Mouse (Mus musculus) left cerebral cortex, postnatal 4 days (tissue): ENCODE results near the gene Rbms2. TPM values are rescaled to one million over a fixed set of nuclear protein-coding genes. Genes with fewer than 3 reads are reported as not detected.
"Not testable (repeated sequence)": the region's sequence is repeated elsewhere in the genome, so short reads cannot be mapped to it uniquely, and the experiment has no call there.

Experiments
- DNase-seq: peaks from one replicate; pipeline ENCODE4 v3.0.0-alpha.2; 2022
- intact Hi-C: fragments of 180-260 bp; cut with DNase I; formaldehyde crosslinking; loops from one replicate; pipeline ENCODE4 v1.15.1; 2025
- total RNA-seq, 2 experiments: library from RNA; stranded (reverse); gene quantifications; 2 replicates each; pipeline ENCODE4 v1.2.3; 2021

Gene Rbms2
- total RNA-seq, result 10 to 100 TPM; 12.7 to 13.0 TPM

DNA sequence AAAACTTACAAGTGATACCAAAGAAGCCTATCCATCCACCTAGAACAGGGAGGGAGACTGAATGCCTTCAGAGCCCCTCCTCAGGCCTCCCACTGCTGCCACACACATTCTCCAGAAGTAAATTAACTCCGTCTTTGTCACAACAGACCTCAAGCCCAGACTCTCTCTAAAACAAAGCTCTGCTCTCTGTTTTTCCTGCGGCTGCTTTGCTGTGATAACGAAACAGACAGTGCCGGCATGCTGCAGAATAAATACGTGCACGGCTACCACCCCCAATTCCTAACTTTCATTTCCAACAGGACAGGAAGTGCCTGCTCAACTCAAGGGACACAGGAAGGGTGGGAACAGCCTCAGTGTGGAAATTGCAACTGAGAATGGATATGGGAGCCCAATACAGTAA is at the start of gene Rbms2:
Gene Rbms2, minus strand, starts transcription at position 309 of the 400 bp plus-strand sequence.
- DNase-seq, result no peak

GRCm38 (mm10) chr10:128228009-128228408 is 47.9 kb upstream of the Rbms2 start:
- DNase-seq, result no peak
- intact Hi-C loops, result no loop called here

More for the DNA sequence above, at the start of gene Rbms2:
- intact Hi-C loops, result no loop called here

DNA sequence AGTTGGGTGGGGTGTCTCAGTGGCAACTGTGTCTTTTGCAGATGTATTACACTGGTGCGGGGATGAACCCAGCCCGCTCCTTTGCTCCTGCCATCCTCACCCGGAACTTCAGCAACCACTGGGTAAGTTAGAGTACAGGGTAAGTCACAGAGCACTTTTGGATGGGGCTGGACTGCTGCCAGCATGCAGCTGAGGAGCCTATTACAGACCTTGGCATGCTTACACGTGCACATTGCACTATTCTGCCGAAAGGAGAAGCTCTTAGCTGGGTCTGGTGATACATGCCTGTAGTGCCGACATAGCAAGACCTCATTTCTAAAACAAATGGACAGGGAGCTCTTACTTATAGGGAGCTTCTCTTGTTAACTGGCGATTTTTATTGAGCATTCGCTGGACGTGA is 47.5 kb upstream of the Rbms2 start:
- DNase-seq, result no peak
- intact Hi-C loops, result no loop called here

DNA sequence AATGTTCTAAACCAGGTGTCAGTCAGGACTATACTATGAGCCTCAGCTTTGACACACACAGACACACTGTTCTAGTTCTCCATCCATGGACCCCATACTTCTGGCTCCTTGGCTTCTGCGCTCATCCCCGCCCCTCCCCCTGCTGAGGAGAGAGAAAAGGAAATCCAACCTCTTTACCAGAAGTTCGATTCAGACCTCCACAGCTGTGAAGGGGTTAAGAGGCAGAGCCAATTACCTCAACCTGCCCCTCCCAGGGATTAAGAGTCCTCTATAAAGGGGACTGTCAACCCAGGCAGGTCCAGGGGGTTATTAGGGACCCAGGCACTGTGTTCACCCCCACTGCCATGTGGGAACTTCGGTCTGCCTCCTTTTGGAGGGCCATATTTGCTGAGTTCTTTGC is 45.4 kb upstream of the Rbms2 start, which contains the start of gene Mip:
Gene Mip, plus strand, starts transcription at position 301 of the 400 bp plus-strand sequence.
- intact Hi-C loops, result no loop called here
- DNase-seq, result no peak

- no peak for DNase-seq
- intact Hi-C loops, result no loop called here
These were observed 45.0 kb upstream of the Rbms2 start for GRCm38 (mm10) chr10:128225064-128225463.

DNA sequence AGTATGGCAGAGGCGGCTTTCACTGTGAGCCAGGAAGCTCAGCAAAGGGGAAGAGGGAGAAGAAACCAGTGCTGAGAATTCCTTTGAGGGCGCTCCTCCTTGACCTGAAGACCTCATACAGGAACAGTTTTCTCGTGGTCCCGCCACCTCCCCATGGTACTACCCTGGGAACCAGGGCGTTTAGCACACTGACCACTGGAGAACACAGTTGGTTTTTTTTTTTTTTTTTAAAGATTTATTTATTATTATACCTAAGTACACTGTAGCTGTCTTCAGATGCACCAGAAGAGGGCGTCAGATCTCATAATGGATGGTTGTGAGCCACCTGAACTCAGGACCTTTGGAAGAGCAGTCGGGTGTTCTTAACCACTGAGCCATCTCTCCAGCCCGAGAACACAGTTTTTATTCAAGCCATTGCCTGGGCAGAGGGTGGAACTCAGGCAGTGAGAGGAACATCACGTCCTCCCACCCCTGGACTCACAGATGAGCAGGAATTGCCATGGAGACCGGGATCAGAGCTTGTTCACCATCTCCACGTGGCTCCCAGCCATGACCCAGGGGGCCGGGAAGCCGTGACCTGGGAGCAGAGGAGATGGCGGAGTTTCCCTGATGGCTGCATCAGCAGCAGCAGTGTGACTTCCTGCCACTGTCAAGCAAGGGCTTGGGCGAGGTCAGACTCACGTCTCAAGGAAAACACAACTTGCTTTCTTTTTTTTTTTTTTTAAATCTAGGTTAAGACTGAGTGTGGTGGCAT is 41.6 kb upstream of the Rbms2 start:
- intact Hi-C loops, result no loop called here
- no peak for DNase-seq

GRCm38 (mm10) chr10:128218387-128219117 is 38.5 kb upstream of the Rbms2 start:
- no peak for DNase-seq
- intact Hi-C loops, result loop anchor here (10.0 kb wide), 1 partner anchor 66 kb away; no protein-coding TSS in a partner anchor

DNA sequence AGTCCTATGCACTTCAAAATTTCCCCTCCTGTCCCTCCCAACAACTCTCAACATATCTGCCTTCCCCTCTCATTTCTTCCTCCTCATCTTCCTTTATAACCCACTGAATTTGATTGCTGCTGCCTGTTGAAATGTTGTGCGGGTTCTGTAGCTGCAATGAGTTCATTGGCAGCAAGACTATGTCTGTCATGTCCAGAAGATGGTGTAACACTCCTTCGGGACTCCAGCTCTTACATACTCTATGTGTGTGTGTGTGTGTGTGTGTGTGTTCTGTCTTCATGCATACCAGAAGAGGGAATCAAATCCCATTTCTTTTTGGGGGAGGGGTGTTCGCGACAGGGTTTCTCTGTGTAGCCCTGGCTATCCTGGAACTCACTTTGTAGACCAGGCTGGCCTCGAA is 34.9 kb upstream of the Rbms2 start:
- DNase-seq, result no peak
- intact Hi-C loops, result loop anchor here (10.0 kb wide), 1 partner anchor 70 kb away; no protein-coding TSS in a partner anchor

DNA sequence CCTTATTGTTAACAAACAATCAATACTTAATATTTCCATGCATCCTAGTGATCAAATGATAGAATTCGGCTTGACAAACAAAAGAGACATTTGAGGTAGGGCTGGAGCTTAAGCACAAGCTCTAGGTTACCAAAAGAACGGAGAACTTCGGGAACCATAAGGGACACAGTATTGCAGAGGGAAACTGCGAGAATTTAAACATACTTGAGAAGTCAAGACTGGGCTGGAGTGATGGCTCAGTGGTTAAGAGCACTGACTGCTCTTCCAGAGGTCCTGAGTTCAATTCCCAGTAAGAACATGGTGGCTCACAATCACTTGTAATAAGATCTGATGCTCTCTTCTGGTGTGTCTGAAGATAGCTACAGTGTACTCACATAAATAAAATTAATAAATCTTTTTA is 34.0 kb upstream of the Rbms2 start:
- not testable (repeated sequence) for DNase-seq
- intact Hi-C loops, result loop anchor here (10.0 kb wide), 1 partner anchor 71 kb away; no protein-coding TSS in a partner anchor

GRCm38 (mm10) chr10:128212871-128213323 is 32.8 kb upstream of the Rbms2 start:
- intact Hi-C loops, result loop anchor here (10.0 kb wide), 1 partner anchor 72 kb away; no protein-coding TSS in a partner anchor

GRCm38 (mm10) chr10:128212148-128212547 is 32.1 kb upstream of the Rbms2 start:
- intact Hi-C loops, result loop anchor here (10.0 kb wide), 1 partner anchor 73 kb away; no protein-coding TSS in a partner anchor
- DNase-seq, result no peak

More at GRCm38 (mm10) chr10:128212871-128213323, 32.8 kb upstream of the Rbms2 start:
- peak; percentile 61 for DNase-seq

- intact Hi-C loops, result loop anchor here (10.0 kb wide), 1 partner anchor 73 kb away; no protein-coding TSS in a partner anchor
- DNase-seq, result peak; percentile 96
These were observed 31.5 kb upstream of the Rbms2 start, which contains the start of gene Spryd4 for GRCm38 (mm10) chr10:128211390-128212108. Gene Spryd4 (minus strand): TSS chr10:128211807.

DNA sequence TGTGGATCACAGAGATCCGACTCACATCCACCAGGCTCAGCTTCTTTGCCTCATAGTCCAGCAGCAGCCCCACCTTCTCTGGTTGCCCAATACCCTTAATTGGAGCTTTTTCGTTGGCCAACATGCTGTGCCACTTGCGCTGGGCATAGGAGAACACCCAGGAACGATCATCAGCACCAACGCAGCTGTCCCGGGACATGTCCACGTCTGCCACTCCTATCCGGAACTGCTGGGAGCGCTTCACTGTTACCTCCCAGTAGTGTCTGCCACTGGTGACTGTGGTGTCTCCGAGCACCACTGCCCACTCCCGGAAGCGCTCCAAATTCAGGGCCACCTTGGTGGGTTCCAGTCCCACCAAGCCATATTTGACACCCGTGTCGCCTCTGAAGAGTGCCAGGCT is 30.9 kb upstream of the Rbms2 start:
- intact Hi-C loops, result loop anchor here (10.0 kb wide), 1 partner anchor 74 kb away; no protein-coding TSS in a partner anchor
- no peak for DNase-seq

GRCm38 (mm10) chr10:128210131-128210530 is 30.0 kb upstream of the Rbms2 start:
- intact Hi-C loops, result loop anchor here (10.0 kb wide), 1 partner anchor 75 kb away; no protein-coding TSS in a partner anchor
- DNase-seq, result no peak

GRCm38 (mm10) chr10:128209311-128210009 is 29.4 kb upstream of the Rbms2 start:
- no peak for DNase-seq
- intact Hi-C loops, result loop anchor here (10.0 kb wide), 1 partner anchor 75 kb away; no protein-coding TSS in a partner anchor

DNA sequence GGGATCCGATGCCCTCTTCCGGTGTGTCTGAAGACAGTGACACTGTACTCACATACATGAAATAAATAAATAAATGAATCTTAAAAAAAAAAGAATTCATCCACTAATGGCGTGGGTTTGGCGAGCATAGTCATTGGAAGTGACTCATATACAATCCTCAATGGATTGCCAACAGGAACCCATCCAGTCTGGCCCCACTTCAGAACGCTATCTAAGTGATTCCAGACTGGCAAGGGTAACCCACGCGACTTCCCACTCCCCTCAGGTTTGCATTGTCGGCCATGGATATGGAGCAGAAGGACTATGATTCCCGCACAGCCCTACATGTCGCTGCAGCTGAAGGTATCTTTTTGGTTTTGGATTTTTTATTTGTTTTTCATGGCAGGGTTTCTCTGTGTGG is 28.2 kb upstream of the Rbms2 start:
- intact Hi-C loops, result no loop called here
- no peak for DNase-seq

DNA sequence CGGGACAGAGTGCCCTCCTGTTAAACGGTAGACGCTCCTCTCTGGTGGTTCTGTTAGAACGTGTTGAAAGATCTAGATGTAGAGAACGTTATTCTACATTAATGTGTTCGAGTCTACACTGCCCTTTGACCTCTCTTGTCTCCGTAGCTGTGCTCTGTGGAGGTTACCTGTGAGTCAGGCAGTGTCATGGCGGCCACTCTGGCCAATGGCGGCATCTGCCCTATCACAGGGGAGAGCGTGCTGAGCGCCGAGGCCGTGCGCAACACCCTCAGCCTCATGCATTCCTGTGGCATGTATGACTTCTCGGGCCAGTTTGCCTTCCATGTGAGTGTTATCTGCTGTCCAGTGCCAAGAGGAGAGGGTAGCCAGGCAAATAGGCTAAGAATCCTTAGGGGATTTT is 24.8 kb upstream of the Rbms2 start:
- no peak for DNase-seq
- intact Hi-C loops, result no loop called here

DNA sequence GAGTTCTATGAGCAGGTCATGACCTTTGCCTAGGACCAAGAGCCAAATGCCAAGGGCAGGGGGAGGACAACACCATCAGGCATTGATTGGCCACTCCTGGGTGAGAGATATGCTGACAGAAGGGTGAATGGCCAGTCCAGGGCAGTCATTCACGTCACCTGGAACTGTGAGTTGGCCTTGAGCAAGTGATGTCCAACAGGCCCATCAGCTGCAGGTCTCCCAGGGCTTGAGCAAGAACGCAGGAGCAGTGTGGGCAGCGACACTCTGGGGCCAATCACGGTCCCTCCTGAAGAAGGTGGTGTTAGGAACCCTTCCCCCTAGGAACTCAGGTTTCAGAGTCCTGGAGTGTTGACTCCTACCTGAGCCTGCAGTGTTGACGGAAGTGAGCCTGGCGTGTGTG is 21.8 kb upstream of the Rbms2 start:
- intact Hi-C loops, result no loop called here
- no peak for DNase-seq

DNA sequence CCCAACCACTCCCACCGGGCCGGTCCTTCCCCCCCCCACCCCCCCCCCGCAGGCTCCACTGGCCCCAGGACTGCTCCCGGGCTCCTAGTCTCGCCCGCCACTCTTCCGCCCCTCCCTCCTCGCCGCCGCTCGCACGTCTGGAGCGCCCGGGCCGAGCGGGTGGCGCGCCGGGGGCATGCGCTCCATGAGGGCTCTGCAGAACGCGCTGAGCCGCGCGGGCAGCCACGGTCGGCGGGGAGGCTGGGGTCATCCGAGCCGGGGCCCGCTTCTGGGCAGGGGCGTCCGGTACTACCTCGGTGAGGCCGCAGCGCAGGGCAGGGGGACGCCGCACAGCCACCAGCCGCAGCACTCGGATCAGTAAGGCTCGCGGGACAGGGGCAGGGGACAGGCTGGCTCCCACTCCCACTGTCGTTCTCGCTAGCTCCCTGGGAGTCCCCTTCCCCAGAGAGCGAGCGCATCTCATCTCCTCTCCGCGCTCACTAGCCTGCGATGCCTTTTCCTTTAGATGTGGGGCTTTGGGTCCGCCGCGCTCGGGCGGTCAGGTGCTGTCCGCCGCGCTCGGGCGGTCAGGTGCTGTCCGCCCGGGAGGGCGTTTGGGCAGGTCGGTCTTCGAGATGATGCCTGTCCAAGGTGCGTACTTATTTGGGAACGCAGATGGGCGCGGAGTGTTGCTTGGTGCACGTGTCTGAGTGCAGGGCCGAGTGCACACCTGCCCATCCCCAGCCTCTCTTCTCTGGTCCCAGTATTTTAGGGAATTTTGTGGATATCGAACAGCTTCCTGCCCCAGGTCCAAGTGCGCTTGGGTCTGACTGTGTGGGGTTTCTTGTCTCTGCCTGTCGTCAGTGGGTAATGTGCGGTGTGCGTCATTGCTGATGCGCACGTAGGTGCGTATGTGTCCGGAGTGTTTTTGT is 14.7 kb upstream of the Rbms2 start:
- intact Hi-C loops, result no loop called here
- no peak for DNase-seq
